Mouse (Mus musculus) heart, embryonic 14.5 days (tissue): Measurements from ENCODE around the gene Frmpd3. TPM values are rescaled to one million over a fixed set of nuclear protein-coding genes. Genes with fewer than 3 reads are reported as not detected.
A peak's percentile ranks its signal among the peaks of the same experiment; 100 is the strongest.

Experiments
- ATAC-seq: fragments of 200-750 bp; cut with Nextera tagmentation; 2 replicates; pipeline ENCODE4 v1.8.0; 2017; ENCODE audit warnings: low read depth, moderate TSS enrichment; ENCODE audit not compliant: insufficient number of reproducible peaks, insufficient read depth, low FRiP score
- H3K27ac ChIP-seq, 2 experiments: fragments of 200-500 bp in 1 of 2; fragments of 300-500 bp in 1 of 2; sonication (generic) in 1 of 2; replicated peaks in 1 of 2; 2 replicates each; pipeline ENCODE4 v1.5.1; 2012 to 2014; ENCODE audit warnings: low read depth in 2 of 2, low read length in 2 of 2, control low read depth in 1 of 2, mild to moderate bottlenecking in 1 of 2, mixed read lengths in 1 of 2; ENCODE audit not compliant: control insufficient read depth in 1 of 2, insufficient read depth in 1 of 2
- H3K27me3 ChIP-seq: fragments of 300-500 bp; sonication (generic); 2 replicates; pipeline ENCODE4 v1.6.1; 2014; ENCODE audit warnings: mild to moderate bottlenecking, low read length, control low read depth; ENCODE audit not compliant: control insufficient read depth, insufficient read depth
- H3K36me3 ChIP-seq: fragments of 300-500 bp; sonication (generic); 2 replicates; pipeline ENCODE4 v1.6.1; 2014; ENCODE audit warnings: mild to moderate bottlenecking, control low read depth, low read length, mixed read lengths; ENCODE audit not compliant: control insufficient read depth, insufficient read depth
- H3K4me1 ChIP-seq, 2 experiments: fragments of 200-500 bp in 1 of 2; fragments of 300-500 bp in 1 of 2; sonication (generic) in 1 of 2; 2 replicates each; pipeline ENCODE4 v1.6.1; 2012 to 2014; ENCODE audit warnings: low read length in 2 of 2, control low read depth in 1 of 2, mixed read lengths in 1 of 2; ENCODE audit not compliant: control insufficient read depth in 2 of 2, insufficient read depth in 2 of 2
- H3K4me2 ChIP-seq: fragments of 300-500 bp; sonication (generic); 2 replicates; pipeline ENCODE4 v1.6.1; 2014; ENCODE audit warnings: mild to moderate bottlenecking, low read length
- H3K4me3 ChIP-seq, 2 experiments: fragments of 200-500 bp in 1 of 2; fragments of 300-500 bp in 1 of 2; sonication (generic) in 1 of 2; 2 replicates each; pipeline ENCODE4 v1.5.1; 2012 to 2014; ENCODE audit warnings: low read length in 2 of 2, mild to moderate bottlenecking in 2 of 2, control low read depth in 1 of 2, low read depth in 1 of 2, moderate library complexity in 1 of 2; ENCODE audit not compliant: control insufficient read depth in 1 of 2, insufficient read depth in 1 of 2
- H3K9ac ChIP-seq: fragments of 300-500 bp; sonication (generic); 2 replicates; pipeline ENCODE4 v1.6.1; 2014; ENCODE audit warnings: mild to moderate bottlenecking, low read length
- H3K9me3 ChIP-seq: fragments of 300-500 bp; sonication (generic); 2 replicates; pipeline ENCODE4 v1.6.1; 2016; ENCODE audit warnings: low read length, control low read depth; ENCODE audit not compliant: control insufficient read depth
- WGBS: fragments of 180-500 bp; shearing (Covaris S2); extraction: QIAGEN DNeasy Blood & Tissue Kit; methylation state at CpG from one replicate; pipeline ENCODE4 v1.1.7; 2014; 5-methylcytosine and 5-hydroxymethylcytosine counted together
- polyA plus RNA-seq: library from polyadenylated mRNA; unstranded; fragments of >200 nt; fragmentation: Nextera tagmentation; extraction: Ambion mirVana; gene quantifications from 2 replicates; pipeline ENCODE4 v1.2.1, GENCODE M21; 2014

Gene Frmpd3
- polyA plus RNA-seq, 1 experiment from 2014 or later = 0.07 TPM

GRCm38 (mm10) chrX:140428252-140428651 is 86.2 kb downstream of the Frmpd3 start:
- H3K27ac ChIP-seq = no peak overlapping the region
- ATAC-seq = no peak
- H3K4me3 ChIP-seq = no peak overlapping the region
- no peaks in the 10 kb centered on the region for H3K27me3 ChIP-seq
- H3K4me1 ChIP-seq = no peaks in the 10 kb centered on the region; a peak in 1 of 4 replicates
- H3K36me3 ChIP-seq = no peaks in the 10 kb centered on the region
- H3K9ac ChIP-seq = no peak overlapping the region
- H3K4me2 ChIP-seq = no peak overlapping the region
- H3K9me3 ChIP-seq = no peaks in the 10 kb centered on the region
- WGBS = 58% methylated on average over 8 of the region's 8 CpGs

GRCm38 (mm10) chrX:140429985-140430384 is 87.9 kb downstream of the Frmpd3 start:
- H3K4me1 ChIP-seq = peaks cover 0 to 2% of the 10 kb centered on the region in 2 experiments; a peak in 1 of 4 replicates
- H3K36me3 ChIP-seq = no peaks in the 10 kb centered on the region
- H3K4me2 ChIP-seq = no peak overlapping the region
- H3K9ac ChIP-seq = no peak overlapping the region
- H3K9me3 ChIP-seq = no peaks in the 10 kb centered on the region
- H3K27me3 ChIP-seq = no peaks in the 10 kb centered on the region
- H3K27ac ChIP-seq = no peak overlapping the region
- no peak for ATAC-seq
- WGBS = 85% methylated on average over 5 of the region's 5 CpGs
- no peak overlapping the region for H3K4me3 ChIP-seq

- no peaks in the 10 kb centered on the region for H3K27me3 ChIP-seq
- H3K4me2 ChIP-seq = no peak overlapping the region
- H3K27ac ChIP-seq = no peak overlapping the region
- no peaks in the 10 kb centered on the region for H3K9me3 ChIP-seq
- no peak overlapping the region for H3K4me3 ChIP-seq
- H3K36me3 ChIP-seq = no peaks in the 10 kb centered on the region
- 76% methylated on average over 12 of the region's 12 CpGs for WGBS
- no peak for ATAC-seq
- peaks cover 0 to 2% of the 10 kb centered on the region in 2 experiments; a peak in 1 of 4 replicates for H3K4me1 ChIP-seq
- H3K9ac ChIP-seq = no peak overlapping the region
Observed at GRCm38 (mm10) chrX:140430506-140430905, 88.4 kb downstream of the Frmpd3 start.

GRCm38 (mm10) chrX:140431981-140432380 is 89.9 kb downstream of the Frmpd3 start:
- H3K4me2 ChIP-seq = no peak overlapping the region
- no peak overlapping the region for H3K4me3 ChIP-seq
- ATAC-seq = no peak
- no peaks in the 10 kb centered on the region for H3K27me3 ChIP-seq
- H3K9me3 ChIP-seq = no peaks in the 10 kb centered on the region
- H3K9ac ChIP-seq = no peak overlapping the region
- no peak overlapping the region for H3K27ac ChIP-seq
- H3K36me3 ChIP-seq = no peaks in the 10 kb centered on the region
- H3K4me1 ChIP-seq = peaks cover 0 to 2% of the 10 kb centered on the region in 2 experiments; a peak in 1 of 4 replicates
- 85% methylated on average over 15 of the region's 15 CpGs for WGBS

- 74% methylated on average over 11 of the region's 11 CpGs for WGBS
- H3K4me2 ChIP-seq = peak overlapping the region; percentile 35; the same call in 1 of the 2 replicates
- peaks cover 0 to 2% of the 10 kb centered on the region in 2 experiments; a peak in 1 of 4 replicates for H3K4me1 ChIP-seq
Observed at GRCm38 (mm10) chrX:140432786-140433185, 90.7 kb downstream of the Frmpd3 start.

GRCm38 (mm10) chrX:140437906-140438305 is 95.8 kb downstream of the Frmpd3 start:
- no peaks in the 10 kb centered on the region for H3K9me3 ChIP-seq
- no peak overlapping the region for H3K4me3 ChIP-seq
- no peaks in the 10 kb centered on the region for H3K27me3 ChIP-seq
- no peaks in the 10 kb centered on the region for H3K36me3 ChIP-seq
- H3K9ac ChIP-seq = no peak overlapping the region
- no peak overlapping the region for H3K27ac ChIP-seq
- no peak overlapping the region for H3K4me2 ChIP-seq
- peaks cover 0 to 2% of the 10 kb centered on the region in 2 experiments; a peak in 1 of 4 replicates for H3K4me1 ChIP-seq
- no peak for ATAC-seq

More at GRCm38 (mm10) chrX:140432786-140433185, 90.7 kb downstream of the Frmpd3 start:
- no peak overlapping the region for H3K9ac ChIP-seq
- no peak overlapping the region for H3K4me3 ChIP-seq
- peak; percentile 24; the same call in 1 of the 2 replicates for ATAC-seq
- no peaks in the 10 kb centered on the region for H3K36me3 ChIP-seq
- no peak overlapping the region for H3K27ac ChIP-seq
- no peaks in the 10 kb centered on the region for H3K9me3 ChIP-seq
- no peaks in the 10 kb centered on the region for H3K27me3 ChIP-seq

GRCm38 (mm10) chrX:140445551-140445950 is 103.5 kb downstream of the Frmpd3 start:
- Histone ChIP-seq H3K27me3 (no peaks in the 10 kb centered on the region), H3K4me3 (no peak overlapping the region), H3K4me2 (no peak overlapping the region), H3K9ac (no peak overlapping the region), H3K27ac (no peak overlapping the region), H3K9me3 (no peaks in the 10 kb centered on the region), H3K36me3 (no peaks in the 10 kb centered on the region), H3K4me1 (no peaks in the 10 kb centered on the region)
- ATAC-seq = no peak
- 75% methylated on average over 13 of the region's 13 CpGs for WGBS

GRCm38 (mm10) chrX:140450071-140450470 is 108.0 kb downstream of the Frmpd3 start:
- ATAC-seq = no peak
- 73% methylated on average over 3 of the region's 3 CpGs for WGBS

More at GRCm38 (mm10) chrX:140450071-140450470, 108.0 kb downstream of the Frmpd3 start:
- Histone ChIP-seq H3K4me3 (no peak overlapping the region), H3K27me3 (no peaks in the 10 kb centered on the region), H3K9me3 (no peaks in the 10 kb centered on the region), H3K4me2 (no peak overlapping the region), H3K36me3 (no peaks in the 10 kb centered on the region), H3K9ac (no peak overlapping the region), H3K27ac (no peak overlapping the region), H3K4me1 (no peaks in the 10 kb centered on the region)
